Mouse (Mus musculus) natural killer cell, adult 2 months (primary cell): ENCODE data around the gene Ak2.

ENCODE experiments used
- DNase-seq, 2 experiments: peaks; one replicate each; pipeline ENCODE4 v3.0.0; 2022; ENCODE audit warnings: low spot score in 2 of 2

Ak2 gene

DNA sequence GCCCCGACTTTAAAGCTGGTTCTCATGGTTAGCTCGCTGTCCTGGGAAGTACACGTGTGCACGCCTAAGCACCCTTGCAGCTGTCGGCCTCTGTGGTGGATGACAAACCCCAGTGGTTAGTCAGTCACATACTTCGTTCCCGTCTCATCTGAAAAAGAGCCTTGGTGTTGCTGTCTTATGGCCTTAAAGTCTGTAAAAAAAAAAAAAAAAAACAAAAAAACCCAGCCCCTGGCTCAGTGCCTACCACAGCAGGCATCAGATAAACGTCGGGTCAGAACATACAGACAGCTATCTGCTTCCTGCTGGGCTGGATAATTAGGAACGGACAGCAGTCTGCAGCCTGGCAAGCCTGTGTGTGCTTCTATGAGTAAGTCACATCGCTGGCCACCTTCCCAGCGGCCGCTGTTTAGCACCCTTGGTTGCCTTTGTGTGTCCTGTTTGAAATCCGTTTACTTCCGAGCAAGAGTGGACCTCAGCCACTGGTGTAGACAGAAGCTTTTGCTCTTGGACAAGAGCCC, 19.9 kb downstream of the Ak2 start:
- DNase-seq = no peak

DNA sequence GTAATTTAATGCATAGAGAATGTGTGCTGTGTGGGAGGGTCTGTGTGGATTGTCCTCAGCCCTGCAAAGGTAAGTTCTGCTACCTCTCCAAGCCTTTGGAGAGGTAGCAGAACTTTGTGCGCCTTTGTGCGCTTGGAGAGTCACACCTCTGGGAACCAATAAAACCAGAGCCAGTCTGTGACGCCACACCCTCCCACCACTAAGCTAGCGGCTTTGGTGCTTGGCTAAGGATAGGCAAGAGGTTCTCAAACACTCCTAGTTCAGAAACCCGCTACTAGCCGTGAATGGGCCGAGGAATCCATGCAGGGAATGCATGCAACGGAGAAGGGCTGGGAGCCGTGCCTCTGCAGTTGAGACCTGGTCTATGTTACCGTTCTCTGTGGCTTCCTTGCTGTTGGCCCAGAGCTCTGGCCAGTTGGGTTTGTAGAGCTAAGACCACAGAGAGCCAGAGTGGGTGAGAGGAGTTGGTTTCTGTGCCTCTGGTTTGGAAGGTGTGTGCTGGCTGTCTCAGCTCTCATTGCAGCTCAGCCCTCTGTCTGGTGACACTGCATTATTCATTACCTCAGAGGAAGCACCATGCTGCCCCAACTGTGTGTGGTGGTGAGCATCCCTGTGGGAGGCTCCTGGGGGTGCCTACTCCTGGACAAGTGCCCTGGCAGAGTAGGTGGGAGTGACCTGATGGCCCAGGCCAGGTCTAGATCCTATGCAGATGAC, 21.6 kb downstream of the Ak2 start:
- no peak for DNase-seq

DNA sequence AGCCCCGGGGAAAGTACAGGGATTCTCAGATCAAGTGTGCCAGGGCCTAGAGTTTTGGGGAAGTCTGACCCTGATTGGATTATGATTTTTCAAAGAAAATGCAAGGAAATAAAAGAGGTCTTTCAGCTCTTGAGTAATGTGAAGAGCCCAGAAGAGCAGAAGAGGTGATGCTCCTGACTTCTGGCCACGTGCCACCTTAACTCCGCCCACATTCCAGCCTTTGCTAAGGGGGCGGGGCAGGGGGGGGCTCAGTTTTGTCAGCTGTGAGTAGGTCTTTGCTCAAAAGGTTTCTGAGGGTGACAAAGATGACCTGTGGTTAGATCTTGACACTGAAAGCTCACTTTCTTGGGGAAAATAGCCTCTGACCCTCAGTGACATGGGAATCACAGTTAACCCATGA, 24.6 kb downstream of the Ak2 start:
- DNase-seq = no peak

DNA sequence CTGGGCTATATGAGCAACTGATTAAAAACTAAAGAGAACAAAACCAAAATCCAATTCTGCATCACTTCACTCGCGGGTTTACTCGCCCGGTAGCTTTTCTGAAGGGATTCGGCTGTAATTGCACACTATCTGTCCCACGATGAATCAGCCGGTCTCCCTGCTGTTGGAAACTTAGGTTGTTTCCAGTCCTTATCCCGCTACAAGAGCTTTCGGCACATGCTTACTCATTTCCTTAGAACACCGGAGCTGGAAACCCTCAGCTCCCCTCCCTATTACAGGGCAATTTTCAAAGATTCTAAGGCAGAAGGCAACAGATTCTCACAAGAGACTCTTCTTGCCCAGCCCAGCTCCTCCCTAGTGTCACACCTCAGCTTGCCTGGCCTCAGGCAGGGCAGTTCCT, 25.4 kb downstream of the Ak2 start:
- no peak for DNase-seq

GRCm38 (mm10) chr4:129018788-129019435, 27.2 kb downstream of the Ak2 start:
- DNase-seq = no peak

- no peak for DNase-seq
Observed at GRCm38 (mm10) chr4:129019788-129020187, 28.0 kb downstream of the Ak2 start.

DNA sequence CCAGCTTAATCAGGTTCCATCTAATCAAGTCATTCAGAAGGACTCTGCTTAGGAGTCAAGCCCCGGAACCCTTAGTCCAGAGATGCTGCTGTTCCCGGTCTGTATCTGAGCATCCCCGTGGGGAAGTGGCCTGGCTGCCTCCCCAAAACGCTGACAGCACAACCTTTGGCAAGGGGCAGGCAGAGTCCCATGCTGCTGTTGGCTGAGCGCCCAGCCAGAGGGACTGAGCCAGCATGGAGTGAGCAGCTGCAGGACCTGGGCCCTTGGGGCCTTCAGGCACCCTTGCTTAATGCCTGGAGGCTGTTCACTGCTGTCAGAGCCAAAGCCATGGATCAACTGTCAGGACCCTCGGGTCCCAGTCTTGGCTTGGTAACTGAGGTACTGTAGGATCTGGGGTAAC, 28.7 kb downstream of the Ak2 start:
- no peak for DNase-seq

DNA sequence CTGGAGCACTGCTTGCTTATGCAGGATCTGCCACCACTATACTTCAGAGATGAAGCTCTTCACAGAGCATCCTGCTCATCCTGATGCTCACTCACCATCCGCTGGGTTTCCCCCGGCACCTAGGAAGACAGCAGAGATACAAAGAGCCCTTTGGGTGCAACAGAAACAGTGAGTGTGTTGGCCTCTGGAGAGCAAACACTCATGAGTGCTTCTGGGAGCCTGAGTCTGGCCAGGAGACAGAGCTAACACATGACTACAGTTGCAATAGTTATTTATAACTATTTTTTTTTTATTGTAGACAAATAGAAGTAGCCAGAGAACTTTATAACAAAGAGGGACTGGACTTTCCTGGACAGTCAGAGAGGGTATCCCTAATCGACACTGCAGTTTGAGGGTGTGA, 29.7 kb downstream of the Ak2 start:
- no peak for DNase-seq

DNA sequence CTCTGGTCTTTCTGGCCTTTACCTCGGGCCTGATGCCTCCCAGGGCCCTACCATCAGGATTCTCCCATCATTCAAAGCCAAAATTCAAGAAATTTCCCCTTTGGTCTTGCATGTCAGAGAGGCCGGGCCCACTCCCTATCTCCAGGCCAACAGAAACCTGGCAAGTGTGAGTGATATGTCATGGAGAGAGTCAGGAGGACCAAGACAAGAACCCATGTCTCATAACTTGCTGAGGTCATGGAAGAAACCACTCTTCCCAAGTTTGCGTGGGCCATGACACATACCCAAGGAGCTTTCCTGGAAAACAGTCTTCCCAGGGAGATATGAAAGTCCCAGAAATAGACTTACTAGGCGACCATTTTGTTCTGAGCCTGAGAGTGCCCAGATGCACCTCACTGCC, 30.1 kb downstream of the Ak2 start:
- no peak for DNase-seq

GRCm38 (mm10) chr4:129023884-129024283, 32.1 kb downstream of the Ak2 start:
- DNase-seq = no peak

GRCm38 (mm10) chr4:129024775-129025174, 33.0 kb downstream of the Ak2 start:
- no peak for DNase-seq

- DNase-seq = no peak
Observed at GRCm38 (mm10) chr4:129025707-129026106, 33.9 kb downstream of the Ak2 start.

DNA sequence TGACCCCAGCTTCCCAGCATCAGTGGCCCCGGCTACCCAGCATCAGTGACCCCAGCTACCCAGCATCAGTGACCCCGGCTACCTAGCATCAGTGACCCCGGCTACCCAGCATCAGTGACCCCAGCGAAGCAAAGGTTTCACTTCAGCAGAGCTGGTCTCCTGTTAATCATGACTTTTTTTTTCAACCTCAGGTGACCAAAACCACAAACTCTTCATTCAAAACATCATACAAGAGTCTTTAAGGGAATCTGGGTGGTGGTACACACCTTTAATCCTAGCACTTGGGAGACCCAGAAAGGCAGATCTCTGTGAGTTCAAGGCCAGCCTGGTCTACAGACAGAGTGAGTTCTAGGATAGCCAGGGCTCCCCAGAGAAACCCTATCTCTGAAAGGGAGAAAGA, 39.0 kb downstream of the Ak2 start:
- DNase-seq = no peak

DNA sequence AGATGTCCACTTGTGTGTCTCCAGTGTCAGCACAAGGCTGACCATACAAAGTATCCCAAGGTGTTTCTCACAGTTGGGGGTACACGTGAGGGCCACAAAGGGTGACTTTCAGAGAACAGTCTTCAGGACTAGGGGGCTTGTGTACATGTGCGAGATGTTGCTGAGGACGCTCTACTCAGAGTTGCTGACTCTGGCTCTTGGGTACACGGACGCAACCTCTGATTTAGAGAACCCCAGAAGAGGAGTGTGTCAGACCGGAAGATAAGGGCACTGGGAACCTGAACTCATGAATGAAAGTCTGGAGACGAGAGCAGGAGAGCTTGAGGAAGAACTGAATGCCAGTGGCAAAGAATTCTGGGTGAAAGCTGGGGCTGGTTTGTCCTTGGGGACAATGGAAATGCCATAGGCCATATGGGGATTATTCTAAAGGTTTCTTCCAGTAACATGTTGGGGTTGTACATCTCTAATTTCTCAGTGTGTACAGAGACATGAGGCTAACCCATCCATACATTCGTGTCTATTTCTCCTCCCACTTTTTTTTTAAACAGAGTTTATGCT, 39.7 kb downstream of the Ak2 start:
- DNase-seq = no peak

- DNase-seq = peak; percentile 83 to 84
Observed at GRCm38 (mm10) chr4:129032133-129032962, 40.6 kb downstream of the Ak2 start.

DNA sequence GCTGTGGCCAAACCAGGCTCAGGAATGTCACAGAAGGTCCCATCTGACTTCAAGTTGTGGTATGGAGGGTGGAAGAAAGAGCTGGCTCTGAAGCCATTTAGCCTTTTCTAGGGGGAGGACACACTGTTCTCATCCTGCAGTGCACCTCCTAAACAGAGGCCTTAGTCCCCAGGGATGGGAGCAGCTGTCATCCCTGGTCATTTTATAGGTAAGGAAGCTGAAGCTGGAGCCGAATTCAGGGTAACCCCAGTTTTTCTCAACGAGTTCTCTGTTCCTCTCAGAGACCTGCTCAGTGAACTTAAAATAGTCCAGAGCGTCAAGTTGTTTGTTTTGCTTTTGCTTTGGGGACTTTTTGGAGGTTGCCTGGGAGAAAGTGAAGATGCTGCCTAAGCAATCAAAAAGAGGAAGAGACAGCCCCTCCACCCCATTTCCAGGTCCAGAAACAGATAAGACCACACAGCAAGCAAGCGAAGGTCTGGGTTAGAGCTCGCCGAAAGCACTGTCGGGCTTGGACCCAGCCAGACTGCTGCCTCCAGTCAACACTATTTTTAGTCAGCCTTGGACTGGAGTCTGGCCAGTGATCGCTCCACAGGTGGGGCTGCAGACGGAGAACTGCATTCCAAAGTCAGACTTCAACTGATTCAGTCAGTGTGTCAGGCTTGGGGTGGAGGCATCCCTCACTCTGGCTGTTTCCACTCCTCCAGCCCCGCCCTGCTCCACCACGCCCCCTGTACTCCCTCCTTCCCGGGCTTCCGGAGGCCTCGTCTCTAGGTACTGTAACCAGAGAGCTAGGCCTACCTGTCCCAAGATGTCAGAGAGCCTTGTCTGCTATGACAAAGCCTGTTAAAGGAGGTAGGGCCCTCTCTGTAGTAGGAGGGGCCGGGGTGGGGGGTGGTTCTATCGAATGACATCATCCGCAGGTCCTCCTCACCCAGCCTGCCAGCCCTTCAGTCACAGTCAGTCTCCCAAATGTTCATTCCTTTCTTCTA, 41.5 kb downstream of the Ak2 start:
- DNase-seq = peak; percentile 60 to 77

DNA sequence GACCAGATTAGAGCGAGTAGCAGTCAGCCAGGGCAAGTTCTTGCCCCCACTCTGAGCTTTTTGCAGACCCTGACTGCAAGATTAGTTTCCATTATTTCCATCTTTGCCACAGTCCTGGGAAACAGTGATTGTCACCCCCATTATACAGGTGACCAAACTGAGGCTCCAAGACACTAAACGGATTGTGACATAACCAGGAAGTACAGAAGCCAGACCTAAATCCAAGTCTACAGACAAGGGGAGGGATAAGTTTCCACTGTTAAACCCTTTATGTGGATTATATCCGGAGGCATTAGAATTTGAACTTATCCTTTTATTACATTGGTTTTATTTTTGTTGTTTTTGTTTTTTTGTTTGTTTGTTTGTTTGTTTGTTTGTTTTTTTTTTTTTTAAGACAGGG, 42.5 kb downstream of the Ak2 start:
- no peak for DNase-seq

GRCm38 (mm10) chr4:129034706-129035660, 43.2 kb downstream of the Ak2 start:
- peak; percentile 84 to 89 for DNase-seq

DNA sequence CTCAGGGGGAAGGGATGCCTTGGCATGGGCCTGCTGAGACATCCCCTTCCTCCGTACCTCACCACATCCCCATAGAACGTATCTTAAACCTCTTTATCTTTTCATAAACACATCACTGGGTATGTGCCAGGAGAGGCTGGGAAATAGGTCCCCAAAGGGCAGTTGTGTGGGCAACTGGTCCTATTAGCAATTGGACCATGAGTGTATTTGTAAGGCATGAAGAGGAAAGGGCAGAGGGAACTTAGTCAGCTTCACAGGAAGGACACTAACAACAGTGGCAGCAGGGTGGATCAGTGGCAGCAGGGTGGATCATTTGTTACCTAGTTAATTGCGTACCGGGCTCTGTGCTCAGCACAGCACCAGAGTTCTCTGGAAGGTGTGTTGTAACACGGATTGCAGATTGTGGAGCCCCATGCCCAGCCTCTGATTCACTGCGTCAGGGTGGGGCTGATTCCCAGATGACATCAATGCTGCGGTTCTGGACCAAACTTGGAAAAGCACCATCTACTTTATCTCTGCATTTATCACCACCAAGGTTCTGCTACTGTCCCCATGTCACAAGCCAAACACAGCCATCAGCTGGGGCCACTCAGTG, 44.2 kb downstream of the Ak2 start:
- no peak for DNase-seq
